Mouse (Mus musculus): Measurements from ENCODE around the gene Chmp6.
A peak's percentile ranks its signal among the peaks of the same experiment; 100 is the strongest.

Gene Chmp6

GRCm38 (mm10) chr11:119913291-119913934, at the start of gene Chmp6:
Chmp6 (plus strand) TSS chr11:119913441.
- peak; percentile 88 for DNase-seq (ENCODE audit: low read depth, low spot score)

- DNase-seq (ENCODE audit: low read depth, low spot score) = no peak
Measured at GRCm38 (mm10) chr11:119866837-119867236, 46.4 kb upstream of the Chmp6 start.

- no peak for DNase-seq (ENCODE audit: low read depth, low spot score)
Measured at GRCm38 (mm10) chr11:119868138-119868537, 45.1 kb upstream of the Chmp6 start.

GRCm38 (mm10) chr11:119868556-119868955, 44.7 kb upstream of the Chmp6 start:
- DNase-seq (ENCODE audit: low read depth, low spot score) = no peak

- no peak for DNase-seq (ENCODE audit: low read depth, low spot score)
Measured at GRCm38 (mm10) chr11:119871141-119871540, 42.1 kb upstream of the Chmp6 start.

GRCm38 (mm10) chr11:119873643-119874042, 39.6 kb upstream of the Chmp6 start:
- DNase-seq (ENCODE audit: low read depth, low spot score) = no peak

- DNase-seq (ENCODE audit: low read depth, low spot score) = no peak
Measured at GRCm38 (mm10) chr11:119874841-119875240, 38.4 kb upstream of the Chmp6 start.

- DNase-seq (ENCODE audit: low read depth, low spot score) = no peak
Measured at GRCm38 (mm10) chr11:119875685-119876084, 37.6 kb upstream of the Chmp6 start.

- DNase-seq (ENCODE audit: low read depth, low spot score) = no peak
Measured at GRCm38 (mm10) chr11:119877124-119877523, 36.1 kb upstream of the Chmp6 start.

- no peak for DNase-seq (ENCODE audit: low read depth, low spot score)
Measured at GRCm38 (mm10) chr11:119879573-119879972, 33.7 kb upstream of the Chmp6 start.

GRCm38 (mm10) chr11:119883646-119884045, 29.6 kb upstream of the Chmp6 start:
- DNase-seq (ENCODE audit: low read depth, low spot score) = no peak

- DNase-seq (ENCODE audit: low read depth, low spot score) = peak; percentile 35
Measured at GRCm38 (mm10) chr11:119889966-119890365, 23.3 kb upstream of the Chmp6 start.

- DNase-seq (ENCODE audit: low read depth, low spot score) = no peak
Measured at GRCm38 (mm10) chr11:119891601-119892215, 21.5 kb upstream of the Chmp6 start.

GRCm38 (mm10) chr11:119893667-119894236, 19.5 kb upstream of the Chmp6 start:
- no peak for DNase-seq (ENCODE audit: low read depth, low spot score)

GRCm38 (mm10) chr11:119894634-119895033, 18.6 kb upstream of the Chmp6 start:
- DNase-seq (ENCODE audit: low read depth, low spot score) = peak; percentile 90

GRCm38 (mm10) chr11:119897041-119897440, 16.2 kb upstream of the Chmp6 start:
- peak; percentile 74 for DNase-seq (ENCODE audit: low read depth, low spot score)

GRCm38 (mm10) chr11:119898976-119899375, 14.3 kb upstream of the Chmp6 start:
- no peak for DNase-seq (ENCODE audit: low read depth, low spot score)

GRCm38 (mm10) chr11:119901174-119901573, 12.1 kb upstream of the Chmp6 start:
- DNase-seq (ENCODE audit: low read depth, low spot score) = peak; percentile 50

GRCm38 (mm10) chr11:119902891-119903290, 10.3 kb upstream of the Chmp6 start:
- DNase-seq (ENCODE audit: low read depth, low spot score) = no peak

- DNase-seq (ENCODE audit: low read depth, low spot score) = peak; percentile 81
Measured at GRCm38 (mm10) chr11:119904621-119905286, 8.5 kb upstream of the Chmp6 start.

GRCm38 (mm10) chr11:119905794-119906193, 7.4 kb upstream of the Chmp6 start:
- DNase-seq (ENCODE audit: low read depth, low spot score) = no peak

- DNase-seq (ENCODE audit: low read depth, low spot score) = no peak
Measured at GRCm38 (mm10) chr11:119907006-119907650, 6.1 kb upstream of the Chmp6 start.
